Mouse (Mus musculus) small intestine, adult 2 months (tissue): Measurements from ENCODE around the gene Hist1h1a.

Experiments used
- CTCF ChIP-seq: fragments of 200-500 bp; IDR thresholded peaks from 2 replicates; pipeline ENCODE4 v1.5.1; 2012; ENCODE audit warnings: low read depth, mild to moderate bottlenecking, control low read depth, inconsistent platforms, low read length, moderate library complexity, mixed read lengths; ENCODE audit not compliant: insufficient replicate concordance, insufficient read length; ENCODE audit errors: extremely low read depth
- POLR2A ChIP-seq: fragments of 200-500 bp; IDR thresholded peaks from 2 replicates; pipeline ENCODE4 v1.6.1; 2012; ENCODE audit warnings: low read depth, mild to moderate bottlenecking, control low read depth, inconsistent platforms, low read length, moderate library complexity

- TF ChIP-seq CTCF = no peak
- no peak for TF ChIP-seq POLR2A
Observed at GRCm38 (mm10) chr13:23740256-23740840, 23.1 kb upstream of the Hist1h1a start.
